Mouse (Mus musculus) megakaryocyte, embryonic 14.5 days (primary cell): Measurements from ENCODE around the gene Sh3pxd2b.

Source experiments
- FLI1 ChIP-seq: IDR thresholded peaks from 2 replicates; pipeline ENCODE4 v1.6.1; 2012; ENCODE audit warnings: low read length, inconsistent platforms, mixed read lengths
- GATA1 ChIP-seq: IDR thresholded peaks from 3 replicates; pipeline ENCODE4 v1.6.1; 2012; ENCODE audit warnings: mixed read lengths, low read length, inconsistent platforms, borderline replicate concordance

GRCm38 (mm10) chr11:32453353-32453915, 105.8 kb downstream of the Sh3pxd2b start:
- TF ChIP-seq FLI1 (no peak), GATA1 (no peak)
